Mouse (Mus musculus): ENCODE measurements around the gene Mas1. TPM values are rescaled to one million over a fixed set of nuclear protein-coding genes. Genes with fewer than 3 reads are reported as not detected.

Mas1 gene
- polyA plus RNA-seq, 1 experiment from 2014 or later: 0.54 TPM

DNA sequence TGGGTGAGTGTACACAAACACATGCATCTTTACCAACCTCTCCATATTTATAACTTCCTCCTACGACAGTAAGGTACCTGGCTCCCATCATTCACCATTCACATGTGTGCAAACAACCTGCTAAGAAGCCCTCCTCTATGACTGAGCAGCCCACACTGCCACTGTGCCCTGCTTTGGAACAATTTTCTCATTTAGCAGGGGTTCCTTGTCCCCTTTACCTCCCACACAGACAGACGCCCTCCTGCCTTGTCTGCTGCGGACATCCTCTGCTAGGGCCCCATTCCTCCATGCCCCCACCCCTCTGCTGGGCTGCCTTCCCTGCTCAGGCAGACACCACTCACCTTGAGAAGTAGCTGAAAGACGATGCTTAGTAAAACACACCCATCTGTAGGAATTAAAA is 20.2 kb downstream of the Mas1 start:
- Histone ChIP-seq H3K9me3 (replicated peaks; ENCODE audit: control insufficient read depth, low read length) (no peaks in the 10 kb centered on the region), H3K4me1 (ENCODE audit: control insufficient read depth, insufficient read depth, low read length) (no peaks in the 10 kb centered on the region), H3K27me3 (ENCODE audit: control insufficient read depth, insufficient read depth, low read length) (peaks cover 3% of the 10 kb centered on the region; the same call in 1 of the 2 replicates), H3K4me3 (ENCODE audit: low read depth, low read length) (no peak overlapping the region), H3K4me2 (no peak overlapping the region), H3K36me3 (ENCODE audit: control insufficient read depth, insufficient read depth, low read length) (no peaks in the 10 kb centered on the region), H3K9ac (ENCODE audit: low read depth, low read length) (no peak overlapping the region), H3K27ac (ENCODE audit: low read depth, low read length) (no peak overlapping the region)
- 53% methylated on average over 4 of the region's 4 CpGs for WGBS (ENCODE audit: insufficient replicate concordance)
- no peak for ATAC-seq (replicated peaks; ENCODE audit: insufficient number of reproducible peaks, low FRiP score, low TSS enrichment)

DNA sequence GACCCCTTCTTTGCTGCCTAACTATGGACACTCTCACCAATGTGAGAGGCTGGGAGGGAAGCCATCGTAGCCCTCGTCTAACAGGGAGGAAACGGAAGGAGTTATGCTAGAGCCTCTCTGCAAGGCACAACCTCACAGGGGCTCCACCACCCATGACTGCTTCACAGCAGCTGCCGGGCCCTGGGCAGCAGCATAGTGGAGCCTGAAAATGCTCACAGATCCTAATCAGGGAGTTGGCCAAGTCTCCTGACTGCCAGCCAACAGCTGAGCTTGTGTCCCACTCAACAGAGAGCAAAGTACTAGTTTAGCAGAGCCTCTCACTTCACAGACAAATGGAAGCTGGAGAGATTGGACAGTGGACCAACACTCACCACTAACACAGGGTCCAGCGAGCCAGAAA is 21.5 kb downstream of the Mas1 start:
- Histone ChIP-seq H3K4me1 (ENCODE audit: control insufficient read depth, insufficient read depth, low read length) (no peaks in the 10 kb centered on the region), H3K9ac (ENCODE audit: low read depth, low read length) (no peak overlapping the region), H3K4me2 (no peak overlapping the region), H3K36me3 (ENCODE audit: control insufficient read depth, insufficient read depth, low read length) (no peaks in the 10 kb centered on the region), H3K27me3 (ENCODE audit: control insufficient read depth, insufficient read depth, low read length) (peaks cover 3% of the 10 kb centered on the region; the same call in 1 of the 2 replicates), H3K4me3 (ENCODE audit: low read depth, low read length) (no peak overlapping the region), H3K9me3 (replicated peaks; ENCODE audit: control insufficient read depth, low read length) (no peaks in the 10 kb centered on the region), H3K27ac (ENCODE audit: low read depth, low read length) (no peak overlapping the region)
- 75% methylated on average over 5 of the region's 5 CpGs for WGBS (ENCODE audit: insufficient replicate concordance)
- no peak for ATAC-seq (replicated peaks; ENCODE audit: insufficient number of reproducible peaks, low FRiP score, low TSS enrichment)

DNA sequence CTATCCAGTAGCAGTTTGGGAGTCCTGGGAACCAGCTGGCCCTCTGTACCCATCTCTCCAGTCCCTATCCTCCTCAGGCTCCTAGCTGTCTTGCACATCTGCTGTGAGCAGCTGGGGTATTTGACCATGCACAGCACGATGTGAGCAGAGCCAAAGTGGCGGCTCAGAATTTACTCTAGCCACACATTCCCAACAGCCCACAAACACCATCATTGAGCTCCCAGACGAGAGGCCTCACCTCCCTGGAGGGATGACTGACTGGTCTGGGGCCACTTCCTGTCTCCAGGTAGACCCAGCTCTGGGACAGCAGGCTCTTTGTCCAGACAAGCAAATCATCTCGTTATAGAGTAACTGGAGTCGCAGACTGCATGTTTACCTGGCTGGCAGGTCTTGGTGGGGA is 22.1 kb downstream of the Mas1 start:
- Histone ChIP-seq H3K27me3 (ENCODE audit: control insufficient read depth, insufficient read depth, low read length) (peaks cover 3% of the 10 kb centered on the region; the same call in 1 of the 2 replicates), H3K36me3 (ENCODE audit: control insufficient read depth, insufficient read depth, low read length) (no peaks in the 10 kb centered on the region), H3K27ac (ENCODE audit: low read depth, low read length) (no peak overlapping the region), H3K4me3 (ENCODE audit: low read depth, low read length) (no peak overlapping the region), H3K9me3 (replicated peaks; ENCODE audit: control insufficient read depth, low read length) (no peaks in the 10 kb centered on the region), H3K4me1 (ENCODE audit: control insufficient read depth, insufficient read depth, low read length) (no peaks in the 10 kb centered on the region), H3K4me2 (no peak overlapping the region), H3K9ac (ENCODE audit: low read depth, low read length) (no peak overlapping the region)
- no peak for ATAC-seq (replicated peaks; ENCODE audit: insufficient number of reproducible peaks, low FRiP score, low TSS enrichment)
- 42% methylated on average over 5 of the region's 5 CpGs for WGBS (ENCODE audit: insufficient replicate concordance)

DNA sequence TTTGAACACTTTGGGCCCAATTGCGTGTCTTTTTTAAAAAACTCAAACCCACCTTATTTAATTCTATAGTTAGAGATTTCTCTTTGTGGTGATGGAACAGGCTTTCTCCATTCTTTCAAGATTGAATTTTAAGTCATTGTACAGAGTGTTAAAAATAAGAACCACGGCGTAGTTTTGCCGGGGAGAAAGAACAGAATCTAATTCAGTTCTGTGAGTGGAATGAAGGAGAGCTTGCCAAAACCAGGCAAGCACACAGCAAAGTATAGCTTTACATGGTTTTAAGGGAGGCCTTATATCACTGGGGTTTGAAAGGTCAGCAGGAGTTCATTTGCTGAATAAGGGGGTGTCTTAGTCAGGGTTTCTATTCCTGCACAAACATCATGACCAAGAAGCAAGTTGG is 23.4 kb downstream of the Mas1 start:
- Histone ChIP-seq H3K9me3 (replicated peaks; ENCODE audit: control insufficient read depth, low read length) (no peaks in the 10 kb centered on the region), H3K4me3 (ENCODE audit: low read depth, low read length) (no peak overlapping the region), H3K4me1 (ENCODE audit: control insufficient read depth, insufficient read depth, low read length) (no peaks in the 10 kb centered on the region), H3K27me3 (ENCODE audit: control insufficient read depth, insufficient read depth, low read length) (no peaks in the 10 kb centered on the region), H3K27ac (ENCODE audit: low read depth, low read length) (no peak overlapping the region), H3K36me3 (ENCODE audit: control insufficient read depth, insufficient read depth, low read length) (no peaks in the 10 kb centered on the region), H3K9ac (ENCODE audit: low read depth, low read length) (no peak overlapping the region), H3K4me2 (no peak overlapping the region)
- WGBS (ENCODE audit: insufficient replicate concordance): 85% methylated on average over 4 of the region's 4 CpGs
- no peak for ATAC-seq (replicated peaks; ENCODE audit: insufficient number of reproducible peaks, low FRiP score, low TSS enrichment)

DNA sequence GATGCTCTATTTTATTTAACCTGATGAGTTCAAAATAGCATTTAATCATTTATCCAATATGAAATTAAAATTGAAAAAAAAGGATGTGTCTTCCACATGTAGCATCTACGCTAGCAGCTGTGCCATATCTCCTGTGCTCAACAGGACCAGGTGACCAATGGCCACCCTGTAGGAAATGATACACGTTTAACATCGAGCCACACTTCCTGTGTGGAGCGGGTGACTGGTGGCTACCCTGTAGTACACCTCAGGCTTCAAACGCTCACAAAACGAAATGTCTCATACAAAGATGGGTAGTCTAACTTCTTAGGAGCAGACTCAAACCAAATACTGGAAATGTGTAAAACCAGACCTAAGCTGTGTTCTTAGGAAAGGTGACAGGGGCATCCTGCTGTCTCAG is 24.1 kb downstream of the Mas1 start:
- ATAC-seq (replicated peaks; ENCODE audit: insufficient number of reproducible peaks, low FRiP score, low TSS enrichment): no peak
- H3K4me2 ChIP-seq: no peak overlapping the region
- no peaks in the 10 kb centered on the region for H3K4me1 ChIP-seq (ENCODE audit: control insufficient read depth, insufficient read depth, low read length)
- H3K9me3 ChIP-seq (replicated peaks; ENCODE audit: control insufficient read depth, low read length): no peaks in the 10 kb centered on the region
- H3K36me3 ChIP-seq (ENCODE audit: control insufficient read depth, insufficient read depth, low read length): no peaks in the 10 kb centered on the region
- no peaks in the 10 kb centered on the region for H3K27me3 ChIP-seq (ENCODE audit: control insufficient read depth, insufficient read depth, low read length)
- H3K9ac ChIP-seq (ENCODE audit: low read depth, low read length): no peak overlapping the region
- no peak overlapping the region for H3K27ac ChIP-seq (ENCODE audit: low read depth, low read length)
- 72% methylated on average over 6 of the region's 6 CpGs for WGBS (ENCODE audit: insufficient replicate concordance)
- H3K4me3 ChIP-seq (ENCODE audit: low read depth, low read length): no peak overlapping the region

DNA sequence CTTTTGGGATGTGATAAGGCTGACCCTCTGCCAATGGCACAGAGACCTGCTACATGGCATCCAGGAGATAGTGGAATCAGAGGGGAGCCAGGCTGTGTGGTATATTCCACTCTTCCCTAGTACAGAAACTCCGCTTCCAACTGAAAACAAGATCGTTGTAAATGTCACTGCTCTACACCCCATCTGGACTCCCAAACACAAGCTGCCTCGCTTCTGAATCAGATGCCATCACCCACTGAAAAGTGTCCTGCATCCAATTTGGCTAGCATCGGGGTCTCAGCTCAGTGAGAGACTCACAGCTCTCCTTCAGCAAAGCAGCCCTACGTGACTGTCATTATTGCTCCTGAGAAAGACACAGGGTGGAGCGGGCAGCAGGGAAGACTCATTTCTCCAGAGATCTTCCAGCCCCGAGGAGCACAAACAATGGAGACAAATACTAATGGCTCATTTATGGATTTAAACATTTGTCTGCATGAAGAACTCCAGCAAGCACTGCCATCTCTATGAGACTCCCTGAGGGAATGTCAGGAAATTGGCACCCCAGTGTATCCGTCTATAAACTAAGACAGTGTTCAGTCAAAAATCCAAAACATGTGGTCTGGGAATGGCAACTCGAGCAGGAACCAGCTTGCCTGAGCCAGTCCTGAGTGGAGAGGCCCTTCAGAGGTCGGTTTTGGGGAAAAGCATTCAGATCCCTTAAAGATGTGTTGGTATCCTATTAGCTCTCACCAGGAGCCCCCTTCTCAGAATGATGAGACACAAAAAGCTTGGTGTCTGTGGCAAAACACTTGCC is 28.3 kb downstream of the Mas1 start:
- WGBS (ENCODE audit: insufficient replicate concordance): 71% methylated on average over 10 of the region's 10 CpGs
- H3K36me3 ChIP-seq (ENCODE audit: control insufficient read depth, insufficient read depth, low read length): no peaks in the 10 kb centered on the region
- no peak overlapping the region for H3K4me3 ChIP-seq (ENCODE audit: low read depth, low read length)
- H3K9ac ChIP-seq (ENCODE audit: low read depth, low read length): no peak overlapping the region
- H3K27ac ChIP-seq (ENCODE audit: low read depth, low read length): no peak overlapping the region
- H3K9me3 ChIP-seq (replicated peaks; ENCODE audit: control insufficient read depth, low read length): no peaks in the 10 kb centered on the region
- H3K27me3 ChIP-seq (ENCODE audit: control insufficient read depth, insufficient read depth, low read length): no peaks in the 10 kb centered on the region
- no peak overlapping the region for H3K4me2 ChIP-seq
- ATAC-seq (replicated peaks; ENCODE audit: insufficient number of reproducible peaks, low FRiP score, low TSS enrichment): no peak
- H3K4me1 ChIP-seq (ENCODE audit: control insufficient read depth, insufficient read depth, low read length): no peaks in the 10 kb centered on the region

DNA sequence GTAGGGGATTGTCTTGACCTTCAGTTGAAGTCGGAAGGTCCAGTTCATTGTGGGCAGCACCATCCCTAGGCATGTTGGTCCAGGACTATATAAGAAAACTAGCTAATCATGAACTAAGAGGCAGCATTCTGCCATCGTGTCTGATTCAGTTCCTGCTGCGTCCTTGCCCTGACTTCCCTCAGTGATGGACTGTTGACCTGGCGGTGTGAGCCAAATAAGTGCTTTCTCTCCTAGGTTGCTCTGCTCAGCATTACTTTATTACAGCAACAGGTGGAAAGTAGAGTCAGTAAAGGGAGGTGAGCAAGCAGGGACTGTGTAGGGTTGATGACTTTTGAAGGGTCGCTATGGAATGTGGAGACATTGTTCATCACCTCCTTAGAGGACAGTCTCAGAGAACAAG is 32.2 kb downstream of the Mas1 start:
- no peak for ATAC-seq (replicated peaks; ENCODE audit: insufficient number of reproducible peaks, low FRiP score, low TSS enrichment)
- H3K36me3 ChIP-seq (ENCODE audit: control insufficient read depth, insufficient read depth, low read length): no peaks in the 10 kb centered on the region
- 76% methylated on average over 5 of the region's 5 CpGs for WGBS (ENCODE audit: insufficient replicate concordance)
- H3K9me3 ChIP-seq (replicated peaks; ENCODE audit: control insufficient read depth, low read length): no peaks in the 10 kb centered on the region
- no peak overlapping the region for H3K27ac ChIP-seq (ENCODE audit: low read depth, low read length)
- no peak overlapping the region for H3K9ac ChIP-seq (ENCODE audit: low read depth, low read length)
- H3K4me2 ChIP-seq: no peak overlapping the region
- H3K27me3 ChIP-seq (ENCODE audit: control insufficient read depth, insufficient read depth, low read length): no peaks in the 10 kb centered on the region
- H3K4me3 ChIP-seq (ENCODE audit: low read depth, low read length): no peak overlapping the region
- H3K4me1 ChIP-seq (ENCODE audit: control insufficient read depth, insufficient read depth, low read length): no peaks in the 10 kb centered on the region

DNA sequence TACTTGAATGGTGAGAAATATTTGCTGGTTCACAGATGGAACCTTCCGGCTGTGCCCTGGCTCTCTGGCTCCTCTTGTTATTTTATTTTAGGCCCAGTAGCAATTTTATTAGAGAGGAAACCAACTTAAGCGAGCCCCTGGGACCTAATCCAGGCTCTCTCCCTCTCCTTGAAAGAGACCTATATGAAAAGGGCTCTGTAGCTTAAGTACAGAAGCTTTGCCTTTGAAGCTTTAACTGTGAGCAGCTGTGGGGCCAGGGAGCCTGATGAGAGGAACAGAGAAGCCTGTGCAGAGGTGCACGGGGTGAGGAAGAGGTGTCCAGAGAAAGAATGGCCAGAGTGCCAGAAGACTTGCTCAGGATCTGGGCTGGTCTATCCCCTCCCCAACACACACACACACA is 33.1 kb downstream of the Mas1 start:
- Histone ChIP-seq H3K4me1 (ENCODE audit: control insufficient read depth, insufficient read depth, low read length) (no peaks in the 10 kb centered on the region), H3K27ac (ENCODE audit: low read depth, low read length) (no peak overlapping the region), H3K9ac (ENCODE audit: low read depth, low read length) (no peak overlapping the region), H3K4me3 (ENCODE audit: low read depth, low read length) (no peak overlapping the region), H3K4me2 (no peak overlapping the region), H3K9me3 (replicated peaks; ENCODE audit: control insufficient read depth, low read length) (no peaks in the 10 kb centered on the region), H3K27me3 (ENCODE audit: control insufficient read depth, insufficient read depth, low read length) (no peaks in the 10 kb centered on the region), H3K36me3 (ENCODE audit: control insufficient read depth, insufficient read depth, low read length) (no peaks in the 10 kb centered on the region)
- 66% methylated on average over 3 of the region's 3 CpGs for WGBS (ENCODE audit: insufficient replicate concordance)
- no peak for ATAC-seq (replicated peaks; ENCODE audit: insufficient number of reproducible peaks, low FRiP score, low TSS enrichment)

DNA sequence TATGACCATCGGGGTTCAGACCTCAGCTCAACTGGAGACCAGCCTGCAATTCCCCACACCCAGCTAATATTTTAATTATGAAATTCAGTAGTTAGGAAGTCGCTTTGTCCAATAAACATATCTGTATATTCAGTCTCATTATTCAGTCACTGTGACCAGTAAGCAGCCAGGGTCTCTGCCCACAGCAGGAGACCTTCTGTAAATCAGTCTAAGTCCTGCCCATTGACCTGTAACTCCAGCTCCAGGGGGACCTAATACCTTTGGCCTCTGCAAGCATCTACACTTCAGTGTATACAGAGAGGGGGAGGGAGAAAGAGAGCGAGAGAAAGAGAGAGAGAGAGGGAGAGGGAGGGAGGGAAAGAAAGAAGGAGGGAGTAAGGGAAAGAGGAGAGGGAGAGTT is 33.6 kb downstream of the Mas1 start:
- Histone ChIP-seq H3K9me3 (replicated peaks; ENCODE audit: control insufficient read depth, low read length) (no peaks in the 10 kb centered on the region), H3K9ac (ENCODE audit: low read depth, low read length) (no peak overlapping the region), H3K4me1 (ENCODE audit: control insufficient read depth, insufficient read depth, low read length) (no peaks in the 10 kb centered on the region), H3K4me3 (ENCODE audit: low read depth, low read length) (no peak overlapping the region), H3K27ac (ENCODE audit: low read depth, low read length) (no peak overlapping the region), H3K27me3 (ENCODE audit: control insufficient read depth, insufficient read depth, low read length) (no peaks in the 10 kb centered on the region), H3K4me2 (no peak overlapping the region), H3K36me3 (ENCODE audit: control insufficient read depth, insufficient read depth, low read length) (no peaks in the 10 kb centered on the region)
- ATAC-seq (replicated peaks; ENCODE audit: insufficient number of reproducible peaks, low FRiP score, low TSS enrichment): no peak
- WGBS (ENCODE audit: insufficient replicate concordance): 85% methylated on average over 3 of the region's 3 CpGs
